Mouse (Mus musculus) ES-Bruce4 (cell line): ENCODE results near the gene Sft2d2. TPM values are rescaled to one million over a fixed set of nuclear protein-coding genes. Genes with fewer than 3 reads are reported as not detected.

Source experiments
- H3K27ac ChIP-seq: 2 replicates; pipeline ENCODE4 v1.5.1; 2012; ENCODE audit warnings: low read length, inconsistent platforms; ENCODE audit not compliant: insufficient read depth
- H3K27me3 ChIP-seq: 2 replicates; pipeline ENCODE4 v1.6.1; 2012; ENCODE audit warnings: mild to moderate bottlenecking, low read length, inconsistent platforms; ENCODE audit not compliant: control insufficient read depth, poor library complexity, insufficient read depth, severe bottlenecking
- H3K36me3 ChIP-seq: 2 replicates; pipeline ENCODE4 v1.6.1; 2012; ENCODE audit warnings: inconsistent platforms, mild to moderate bottlenecking, low read length, moderate library complexity; ENCODE audit not compliant: control insufficient read depth, poor library complexity, insufficient read depth, severe bottlenecking
- H3K4me1 ChIP-seq: one replicate; pipeline ENCODE4 v1.8.1; 2011; ENCODE audit warnings: low read length; ENCODE audit not compliant: control insufficient read depth, insufficient read depth
- H3K4me3 ChIP-seq: 2 replicates; pipeline ENCODE4 v1.5.1; 2011; ENCODE audit warnings: low read depth, mild to moderate bottlenecking, low read length
- H3K9ac ChIP-seq: 2 replicates; pipeline ENCODE4 v1.6.1; 2012; ENCODE audit warnings: low read depth, mild to moderate bottlenecking, inconsistent platforms; ENCODE audit not compliant: poor library complexity, severe bottlenecking
- H3K9me3 ChIP-seq: replicated peaks from 2 replicates; pipeline ENCODE4 v1.6.1; 2012; ENCODE audit warnings: mild to moderate bottlenecking, low read length, inconsistent platforms; ENCODE audit not compliant: control insufficient read depth, poor library complexity, insufficient read depth, severe bottlenecking
- CTCF ChIP-seq: IDR thresholded peaks from one replicate; pipeline ENCODE4 v1.8.1; 2011; ENCODE audit warnings: low read depth, low read length
- EP300 ChIP-seq: IDR thresholded peaks from 2 replicates; pipeline ENCODE4 v1.6.1; 2011; ENCODE audit warnings: low read depth, low read length; ENCODE audit not compliant: insufficient read depth
- POLR2A ChIP-seq: IDR thresholded peaks from one replicate; pipeline ENCODE4 v1.8.1; 2011; ENCODE audit warnings: low read length; ENCODE audit not compliant: insufficient read depth
- polyA plus RNA-seq: library from polyadenylated mRNA; stranded (reverse); fragments of >200 nt; gene quantifications from 2 replicates; pipeline ENCODE4 v1.2.4, GENCODE M21; 2011; ENCODE audit warnings: low read depth; ENCODE audit not compliant: missing spikeins, insufficient read depth, insufficient read length

Sft2d2 gene
- polyA plus RNA-seq, 1 experiment: 32.5 TPM

- H3K4me3 ChIP-seq: no peak overlapping the region
- no peaks in the 10 kb centered on the region for H3K36me3 ChIP-seq
- no peaks in the 10 kb centered on the region for H3K27me3 ChIP-seq
- no peak overlapping the region for H3K9ac ChIP-seq
- H3K4me1 ChIP-seq: peaks cover 3% of the 10 kb centered on the region
- no peaks in the 10 kb centered on the region for H3K9me3 ChIP-seq
- TF ChIP-seq EP300: no peak
- no peak overlapping the region for H3K27ac ChIP-seq
These were observed 5.2 kb downstream of the Sft2d2 start for GRCm38 (mm10) chr1:165188806-165189580.

GRCm38 (mm10) chr1:165187357-165187756 is 6.9 kb downstream of the Sft2d2 start:
- Histone ChIP-seq H3K27ac (no peak overlapping the region), H3K36me3 (0 out of 2 replicates have a peak, but pooled peaks cover 4% of the 10 kb centered on the region), H3K27me3 (no peaks in the 10 kb centered on the region), H3K9me3 (no peaks in the 10 kb centered on the region), H3K9ac (no peak overlapping the region), H3K4me3 (no peak overlapping the region), H3K4me1 (peaks cover 3% of the 10 kb centered on the region)
- TF ChIP-seq POLR2A: no peak
- no peak for TF ChIP-seq EP300
- TF ChIP-seq CTCF: no peak

- Histone ChIP-seq H3K4me1 (peaks cover 3% of the 10 kb centered on the region), H3K27me3 (no peaks in the 10 kb centered on the region), H3K9ac (no peak overlapping the region), H3K4me3 (no peak overlapping the region), H3K9me3 (no peaks in the 10 kb centered on the region), H3K36me3 (0 out of 2 replicates have a peak, but pooled peaks cover 4% of the 10 kb centered on the region), H3K27ac (no peak overlapping the region)
- TF ChIP-seq POLR2A (no peak), CTCF (no peak), EP300 (no peak)
These were observed 7.7 kb downstream of the Sft2d2 start for GRCm38 (mm10) chr1:165186491-165186890.

GRCm38 (mm10) chr1:165185116-165185515 is 9.1 kb downstream of the Sft2d2 start:
- Histone ChIP-seq H3K36me3 (0 out of 2 replicates have a peak, but pooled peaks cover 4% of the 10 kb centered on the region), H3K4me3 (no peak overlapping the region), H3K27me3 (no peaks in the 10 kb centered on the region), H3K27ac (no peak overlapping the region), H3K4me1 (peaks cover 2% of the 10 kb centered on the region), H3K9ac (no peak overlapping the region), H3K9me3 (no peaks in the 10 kb centered on the region)
- TF ChIP-seq CTCF: no peak
- TF ChIP-seq POLR2A: no peak
- no peak for TF ChIP-seq EP300

- H3K4me1 ChIP-seq: peaks cover 2% of the 10 kb centered on the region
- H3K36me3 ChIP-seq: 0 out of 2 replicates have a peak, but pooled peaks cover 4% of the 10 kb centered on the region
- no peaks in the 10 kb centered on the region for H3K27me3 ChIP-seq
- no peak overlapping the region for H3K27ac ChIP-seq
- TF ChIP-seq POLR2A: no peak
- TF ChIP-seq EP300: no peak
- no peak for TF ChIP-seq CTCF
- no peaks in the 10 kb centered on the region for H3K9me3 ChIP-seq
- no peak overlapping the region for H3K9ac ChIP-seq
- H3K4me3 ChIP-seq: no peak overlapping the region
These were observed 10.1 kb downstream of the Sft2d2 start for GRCm38 (mm10) chr1:165184178-165184577.

GRCm38 (mm10) chr1:165183400-165183799 is 10.8 kb downstream of the Sft2d2 start:
- TF ChIP-seq EP300 (no peak), POLR2A (no peak), CTCF (no peak)
- no peak overlapping the region for H3K9ac ChIP-seq
- H3K27me3 ChIP-seq: no peaks in the 10 kb centered on the region
- H3K4me1 ChIP-seq: peaks cover 2% of the 10 kb centered on the region
- H3K36me3 ChIP-seq: peaks cover 7% of the 10 kb centered on the region
- H3K27ac ChIP-seq: no peak overlapping the region
- H3K9me3 ChIP-seq: no peaks in the 10 kb centered on the region
- no peak overlapping the region for H3K4me3 ChIP-seq
